Mouse (Mus musculus) 416B (cell line): ENCODE results near the gene Gzf1.

Experiments
- DNase-seq: peaks from one replicate; pipeline ENCODE4 v3.0.0; 2011; ENCODE audit warnings: low read depth

Gzf1 gene

DNA sequence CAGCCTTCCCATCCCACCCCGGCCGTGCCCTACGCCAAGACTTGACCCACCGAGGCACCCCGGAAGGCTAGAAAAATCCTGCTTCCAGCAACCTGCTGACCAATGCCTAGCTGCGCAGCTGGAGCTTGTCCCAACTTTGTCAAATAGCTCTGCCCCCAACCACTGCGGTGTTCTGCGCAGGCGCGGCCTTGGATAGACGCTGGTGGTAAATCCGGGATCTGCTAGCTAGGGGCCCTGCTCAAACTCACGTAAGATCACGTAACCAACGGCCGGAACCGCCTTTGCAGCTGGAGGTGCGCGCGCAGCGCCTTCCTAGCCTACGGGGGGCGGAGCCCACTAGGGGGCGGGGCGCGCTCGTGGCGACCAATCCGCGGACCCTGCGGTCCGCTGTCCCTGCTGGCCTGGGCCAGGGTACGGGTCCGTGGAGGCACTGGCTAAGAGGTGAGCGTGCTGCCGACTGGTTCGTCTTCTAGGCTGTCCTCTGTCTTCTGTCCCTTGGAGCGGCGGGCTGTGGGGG lies at the start of gene Gzf1:
Gene Gzf1 (plus strand): TSS at position 249 of the 517 bp plus-strand sequence.
- peak; percentile 99 for DNase-seq

DNA sequence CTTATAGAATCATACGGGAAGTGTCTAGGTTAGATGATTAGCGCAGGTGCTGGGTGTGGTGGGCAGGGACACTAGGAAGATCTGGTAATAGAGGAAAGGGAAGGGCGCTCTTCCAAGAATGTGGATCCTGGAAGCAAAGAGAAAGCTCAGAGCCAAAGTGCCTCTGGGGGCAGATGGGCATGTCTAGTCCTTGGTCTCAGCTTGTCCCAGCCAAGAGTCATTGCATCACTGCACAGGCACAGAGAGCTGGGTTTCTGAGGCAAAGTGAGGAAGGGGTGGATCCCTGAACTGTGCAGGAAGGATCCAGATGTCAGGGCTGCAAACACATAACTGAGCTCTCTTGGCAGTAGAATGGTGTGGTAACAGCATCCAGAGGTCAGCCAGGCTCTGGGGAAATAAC lies 49.2 kb upstream of the Gzf1 start:
- no peak for DNase-seq

DNA sequence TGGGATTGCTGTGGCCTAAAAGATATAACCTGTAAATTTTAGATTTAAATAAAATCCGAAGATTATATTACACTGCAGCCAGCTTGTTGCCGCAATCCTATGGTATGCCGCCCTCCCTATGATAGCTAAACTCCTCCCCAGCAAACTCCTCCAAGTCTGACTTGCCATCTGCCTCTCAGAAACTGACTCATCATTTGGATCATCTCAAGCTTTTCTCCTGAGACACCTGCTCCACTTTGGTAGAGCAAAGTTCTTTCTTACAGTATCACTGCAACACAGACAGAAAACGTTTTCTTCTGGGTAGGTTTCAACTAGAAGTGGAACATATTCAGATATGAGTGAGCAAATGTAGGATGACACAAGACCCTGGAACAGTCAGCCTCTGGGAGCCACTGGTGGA lies 46.4 kb upstream of the Gzf1 start:
- DNase-seq, result no peak

DNA sequence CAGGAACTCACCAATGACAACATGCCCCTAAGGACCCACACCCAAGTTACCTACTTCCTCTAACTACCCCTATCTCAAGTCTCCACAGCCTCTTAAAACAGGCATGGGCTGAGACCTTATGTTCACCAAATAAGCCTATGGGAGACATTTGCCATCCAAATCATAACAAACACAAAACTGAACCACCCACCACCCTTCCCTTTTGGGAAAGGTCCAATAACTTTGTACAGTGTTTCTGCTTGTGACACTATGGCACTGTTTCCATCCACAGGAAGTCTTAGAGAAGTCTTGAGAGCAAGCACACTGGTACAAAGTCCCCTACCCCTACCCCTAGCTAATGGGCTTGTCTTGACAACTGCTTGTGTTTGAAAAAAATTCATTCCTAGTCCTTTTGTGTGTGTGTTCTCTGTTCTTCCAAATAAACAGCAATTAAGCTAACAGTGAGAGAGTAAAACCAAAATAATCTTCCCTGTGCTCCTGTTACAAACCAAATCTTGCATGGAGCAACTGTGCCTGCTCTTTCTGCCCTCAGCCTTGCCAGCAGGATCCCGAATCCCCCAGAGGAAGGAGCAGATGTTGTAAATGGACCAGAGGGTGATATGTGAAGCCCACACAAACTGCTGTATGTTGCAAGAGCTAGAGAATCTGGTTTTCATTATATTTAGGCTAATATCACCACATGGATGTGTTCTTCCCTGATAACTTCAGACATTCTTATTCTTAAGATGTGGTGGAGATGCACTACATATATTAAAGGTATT lies 38.0 kb upstream of the Gzf1 start:
- no peak for DNase-seq

DNA sequence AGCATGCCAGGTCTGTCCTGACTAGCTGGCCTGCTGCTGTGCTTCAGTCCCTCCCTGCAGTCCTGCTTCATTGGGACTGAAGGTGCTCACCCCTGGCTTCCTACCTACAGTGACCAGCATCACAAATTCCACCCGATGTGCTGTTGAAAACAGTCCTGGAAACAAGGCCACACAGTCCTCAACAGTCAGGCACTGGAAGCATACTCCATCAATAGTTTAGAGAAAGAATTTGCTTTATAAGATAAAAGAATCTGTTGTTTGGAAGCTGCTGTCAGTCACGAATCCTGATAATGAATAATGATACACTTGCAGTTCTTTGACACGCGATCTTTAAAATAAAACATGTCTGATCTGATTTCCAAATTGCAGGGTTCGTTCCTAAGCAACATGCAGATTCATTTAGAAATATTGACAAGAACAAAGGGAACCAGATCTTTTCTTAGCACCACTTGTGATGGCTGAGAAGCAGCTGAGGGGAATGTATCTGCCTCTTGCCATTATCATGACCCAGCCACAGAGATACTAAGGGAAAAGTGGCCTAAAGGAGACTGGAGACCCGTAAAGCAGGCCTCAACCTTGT lies 36.3 kb upstream of the Gzf1 start:
- DNase-seq, result no peak

DNA sequence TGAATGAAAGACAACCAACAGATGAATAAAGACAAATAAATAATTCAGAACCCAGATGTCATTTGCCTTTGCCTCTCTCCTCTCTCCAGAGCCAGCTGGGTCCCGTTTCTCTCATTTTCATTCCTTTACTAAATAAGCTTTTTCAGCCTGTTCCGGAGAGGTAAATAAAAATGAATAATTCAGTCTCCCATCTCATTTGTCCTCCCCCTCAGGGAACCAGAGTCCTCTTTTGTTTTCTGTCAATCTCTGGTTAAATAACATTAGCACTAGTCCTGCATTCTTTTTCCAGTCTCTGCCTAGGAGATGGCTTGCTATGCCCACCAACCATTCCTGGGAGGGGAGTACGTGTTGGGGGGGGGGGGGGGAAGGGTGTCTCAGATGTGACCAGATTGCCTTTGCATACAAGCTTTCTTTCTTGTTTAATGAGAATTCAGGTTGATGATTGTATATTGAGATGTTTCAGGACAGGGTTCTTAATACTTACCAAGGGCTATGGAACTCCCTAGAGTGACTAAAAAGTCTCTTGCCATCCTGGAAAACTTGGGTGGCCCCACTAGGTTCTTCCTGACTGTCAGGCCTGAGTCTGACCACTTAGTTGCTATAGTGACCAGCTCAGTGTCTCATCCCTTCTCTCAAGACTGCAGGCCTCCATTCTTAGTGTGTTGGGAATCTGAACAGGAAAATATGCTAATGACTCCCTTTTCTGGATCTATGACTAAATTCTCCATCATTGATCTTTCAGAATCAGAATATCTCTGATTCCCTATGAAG lies 30.1 kb upstream of the Gzf1 start:
- DNase-seq, result no peak

DNA sequence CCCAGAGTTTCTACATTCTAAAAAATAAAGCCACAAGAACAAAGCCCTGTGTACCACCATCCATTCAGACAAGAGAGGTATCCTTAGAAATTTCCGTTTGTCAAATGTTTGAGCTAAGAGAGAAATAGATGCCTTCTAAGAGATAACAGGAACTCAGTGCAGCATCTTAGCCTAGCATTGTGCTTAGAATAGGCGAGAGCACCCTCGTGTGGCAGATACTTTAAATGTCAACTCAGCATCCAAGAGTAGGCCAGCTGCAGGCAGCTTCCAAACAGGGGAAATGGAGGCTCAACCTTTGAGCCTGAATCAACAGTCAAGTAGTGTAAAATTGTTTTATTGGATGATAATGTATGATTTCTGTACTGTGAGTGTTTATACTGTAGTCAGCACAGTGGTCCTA lies 25.9 kb upstream of the Gzf1 start:
- DNase-seq, result peak; percentile 68

DNA sequence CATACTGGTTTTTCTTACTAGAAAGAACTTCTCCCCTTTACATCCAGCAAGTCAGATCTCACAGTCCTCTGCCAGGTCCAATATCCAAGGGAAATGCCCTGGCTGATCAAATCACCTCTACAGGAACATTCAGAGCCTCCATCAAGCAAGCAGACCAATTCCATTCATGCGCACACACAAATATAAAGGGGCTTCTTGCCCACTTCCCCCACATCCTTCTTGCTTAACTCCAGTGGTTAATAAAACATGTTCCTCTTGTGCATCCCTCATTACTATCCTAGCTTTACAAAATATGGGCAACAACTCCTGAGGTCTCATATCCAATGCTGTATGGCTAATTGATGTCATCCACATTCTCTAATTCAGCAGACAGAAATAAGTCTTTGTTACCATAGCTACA lies 17.4 kb upstream of the Gzf1 start:
- DNase-seq, result no peak

DNA sequence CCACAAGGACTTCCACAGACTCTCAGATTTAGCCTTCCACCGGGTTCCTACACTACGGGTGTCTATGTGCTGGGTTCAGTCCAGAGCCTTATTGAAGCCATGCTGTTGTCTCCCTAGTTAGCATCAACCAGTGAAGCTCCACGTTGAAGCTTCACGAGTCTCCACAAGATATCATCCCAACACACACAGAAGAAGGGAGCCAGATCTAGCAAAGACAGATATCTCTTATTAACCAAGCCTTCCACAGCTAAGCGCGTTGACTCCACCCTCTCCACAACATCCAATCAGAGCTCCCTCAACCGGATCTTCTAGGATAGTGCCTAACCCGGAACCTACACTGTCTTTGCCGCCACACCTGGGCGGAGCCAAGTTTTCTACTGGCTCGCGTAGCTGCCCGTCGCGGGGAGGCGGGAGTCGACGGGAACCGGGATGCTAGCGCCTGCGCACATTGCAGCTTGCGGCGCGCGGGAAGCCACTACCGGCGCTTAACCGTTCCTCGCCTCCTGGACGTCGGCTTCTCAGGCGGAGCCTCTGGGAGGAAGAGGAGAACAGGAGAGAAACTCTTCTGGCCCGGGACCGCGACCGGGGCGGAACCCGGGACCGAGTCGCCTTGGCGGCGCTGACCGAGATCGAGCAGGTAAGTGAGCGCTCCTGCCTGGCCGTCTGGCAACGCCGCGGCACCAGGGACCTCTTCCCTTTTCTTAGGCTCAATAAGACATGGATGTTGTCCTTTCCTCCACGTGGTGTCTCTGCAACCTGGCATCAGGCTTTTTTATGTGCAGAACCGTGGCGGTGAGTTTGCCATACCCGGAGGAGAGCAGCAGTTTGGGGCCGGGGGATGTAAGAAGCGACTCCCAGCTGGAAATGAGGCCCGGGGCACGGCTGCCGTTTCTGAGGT lies 8.4 kb upstream of the Gzf1 start, which contains the start of gene Nxt1:
Gene Nxt1 (plus strand): TSS at position 403 of the 898 bp plus-strand sequence.
- DNase-seq, result peak; percentile 97

DNA sequence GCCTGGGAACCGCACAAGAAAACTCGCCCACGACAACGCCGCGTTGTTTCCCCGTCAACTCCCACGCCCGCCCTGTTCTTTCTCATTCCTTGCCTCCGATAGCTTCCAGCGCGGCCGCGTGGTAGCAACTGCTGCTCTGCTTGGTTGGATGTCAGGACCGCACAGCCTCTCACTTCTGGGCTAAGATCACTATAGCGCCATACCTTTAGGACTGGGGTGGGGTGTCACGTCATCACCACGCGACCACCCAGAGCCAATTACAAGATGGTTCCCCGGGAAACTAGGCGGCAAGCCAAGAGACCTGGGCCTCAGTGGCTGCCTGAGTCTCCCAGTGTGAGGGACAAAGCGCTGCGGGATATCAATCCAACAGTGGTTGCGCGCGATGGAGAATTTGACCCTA lies 3.0 kb upstream of the Gzf1 start:
- no peak for DNase-seq

DNA sequence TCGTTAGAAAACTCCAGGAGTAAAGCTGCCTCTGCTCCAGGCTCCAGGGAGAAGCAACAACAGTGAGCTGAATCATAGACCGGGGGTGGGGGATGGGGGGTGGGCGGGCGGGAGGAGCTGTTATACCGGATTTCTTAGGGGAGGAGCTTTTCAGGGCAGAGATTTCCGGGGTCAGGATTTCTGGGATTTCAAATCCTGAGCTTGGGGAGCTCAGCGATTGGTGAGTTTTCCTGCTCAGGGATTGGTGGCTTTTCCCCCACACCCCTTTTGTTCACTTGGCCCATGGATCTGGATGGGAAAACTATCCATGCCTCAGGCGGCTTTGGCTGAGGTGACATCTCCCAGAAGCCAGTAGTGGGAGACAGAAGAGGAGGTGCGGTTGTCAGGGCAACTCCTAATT lies 1.5 kb upstream of the Gzf1 start:
- DNase-seq, result no peak

DNA sequence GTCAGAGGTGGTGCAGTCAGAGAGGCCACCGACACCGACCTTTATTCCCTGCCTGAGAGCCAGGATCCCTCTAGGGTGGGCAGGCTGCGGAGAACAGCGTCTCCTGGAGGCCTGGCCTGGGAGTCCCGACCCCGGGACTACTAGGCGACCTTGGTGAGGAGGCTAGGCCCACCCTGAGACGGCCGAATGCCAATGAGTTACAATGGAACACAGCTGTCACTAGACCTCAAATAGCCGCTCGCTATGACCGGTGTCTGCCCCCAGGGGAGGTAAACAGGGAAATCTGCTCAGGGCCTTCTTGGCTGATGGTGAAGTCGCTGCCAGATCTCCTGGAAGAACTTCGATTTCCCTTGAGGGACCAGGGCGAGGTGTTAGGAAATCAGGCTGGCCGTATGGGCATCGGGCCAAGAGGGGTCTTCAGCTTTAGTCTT lies 653 bp downstream of the Gzf1 start:
- peak; percentile 69 for DNase-seq

DNA sequence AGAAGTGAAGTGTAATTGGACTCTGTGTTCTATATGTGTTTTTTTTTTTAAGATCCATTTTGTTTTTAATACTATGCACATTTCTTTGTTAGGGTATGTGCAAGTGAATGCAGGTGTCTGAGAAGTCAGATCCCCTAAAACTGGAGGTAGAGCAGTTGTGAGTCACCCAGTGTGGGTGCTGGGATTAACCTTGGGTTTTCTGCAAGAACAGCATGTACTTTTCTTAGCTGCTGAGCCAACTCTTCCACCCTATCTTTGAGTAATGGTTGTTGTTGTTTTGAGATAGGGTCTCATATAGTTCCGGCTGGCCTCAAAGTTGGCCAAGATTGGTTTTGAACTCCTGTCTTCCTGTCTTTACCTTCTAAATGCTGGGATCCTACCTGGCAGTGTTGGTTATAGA lies 2.2 kb downstream of the Gzf1 start:
- DNase-seq, result no peak

DNA sequence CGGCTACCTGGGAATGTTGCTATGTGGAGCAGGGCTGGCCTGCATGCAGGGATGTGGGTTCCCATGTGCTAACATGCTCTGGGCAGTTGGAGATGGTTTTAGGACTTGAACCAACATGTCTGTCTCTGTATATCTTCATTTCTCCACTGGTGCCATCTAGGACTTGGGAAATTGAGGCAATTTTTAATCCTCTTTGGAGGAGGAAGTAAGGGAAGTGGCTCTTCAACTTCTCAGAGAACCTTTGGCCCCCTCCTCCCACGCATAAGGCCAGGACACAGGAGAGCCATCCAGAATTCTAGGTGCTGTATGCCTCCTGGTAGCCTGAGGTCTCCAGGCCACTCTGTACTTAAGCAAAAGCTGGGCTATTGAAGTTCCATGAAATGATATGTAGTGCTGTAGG lies 4.1 kb downstream of the Gzf1 start:
- DNase-seq, result no peak

DNA sequence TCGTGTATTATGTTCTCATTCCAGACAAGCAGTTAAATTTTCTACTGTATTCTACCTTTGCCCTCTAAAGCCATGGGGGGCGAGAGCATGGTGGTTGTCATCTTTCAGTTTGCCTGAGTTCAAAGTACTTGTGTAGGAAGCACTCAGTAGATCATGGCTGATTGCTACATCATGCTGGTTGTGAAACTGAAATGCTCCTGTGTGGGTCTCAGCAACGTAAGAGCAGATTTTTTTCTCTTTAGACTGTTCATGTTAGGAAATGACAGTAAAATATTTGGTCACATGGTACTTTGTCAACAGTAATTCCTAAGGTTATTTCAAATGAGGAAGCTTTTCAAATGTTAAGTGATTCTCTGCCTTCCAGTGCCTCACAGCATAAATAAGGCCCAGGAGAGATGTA lies 4.9 kb downstream of the Gzf1 start:
- peak; percentile 81 for DNase-seq

DNA sequence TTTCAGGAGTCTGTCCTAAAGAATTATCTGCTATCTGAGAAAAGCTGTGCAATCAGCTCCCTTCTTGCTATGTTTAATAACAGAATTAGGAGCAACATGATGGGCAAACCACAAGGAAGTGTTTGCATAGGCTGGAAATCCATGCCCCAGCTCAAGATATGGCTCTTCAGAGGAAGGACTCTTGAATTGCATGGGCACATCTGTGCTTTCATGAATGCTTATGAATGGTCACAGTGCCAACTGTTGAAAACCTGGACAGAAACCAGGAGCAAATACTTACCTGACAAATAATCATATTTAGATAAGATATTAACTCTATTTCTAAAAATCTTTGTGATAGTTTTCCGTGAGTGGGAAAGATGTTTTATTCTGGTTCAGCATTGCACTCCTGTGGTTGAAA lies 6.0 kb downstream of the Gzf1 start:
- DNase-seq, result no peak

DNA sequence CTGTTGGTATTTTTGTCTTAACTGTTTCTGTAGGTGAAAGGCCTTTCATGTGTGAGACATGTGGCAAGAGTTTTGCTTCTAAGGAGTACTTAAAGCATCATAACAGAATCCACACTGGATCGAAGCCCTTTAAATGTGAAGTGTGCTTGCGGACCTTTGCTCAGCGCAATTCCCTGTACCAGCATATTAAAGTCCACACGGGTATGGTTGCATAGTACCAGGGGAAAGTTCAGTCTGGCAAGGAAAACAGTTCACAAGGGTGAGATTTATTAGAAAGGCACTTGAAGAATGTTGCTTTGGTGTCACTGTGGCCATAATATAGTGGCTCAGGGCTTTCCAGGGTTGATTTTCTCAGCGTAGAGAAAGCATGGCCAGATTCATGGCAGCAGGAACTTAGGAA lies 7.1 kb downstream of the Gzf1 start:
- no peak for DNase-seq

DNA sequence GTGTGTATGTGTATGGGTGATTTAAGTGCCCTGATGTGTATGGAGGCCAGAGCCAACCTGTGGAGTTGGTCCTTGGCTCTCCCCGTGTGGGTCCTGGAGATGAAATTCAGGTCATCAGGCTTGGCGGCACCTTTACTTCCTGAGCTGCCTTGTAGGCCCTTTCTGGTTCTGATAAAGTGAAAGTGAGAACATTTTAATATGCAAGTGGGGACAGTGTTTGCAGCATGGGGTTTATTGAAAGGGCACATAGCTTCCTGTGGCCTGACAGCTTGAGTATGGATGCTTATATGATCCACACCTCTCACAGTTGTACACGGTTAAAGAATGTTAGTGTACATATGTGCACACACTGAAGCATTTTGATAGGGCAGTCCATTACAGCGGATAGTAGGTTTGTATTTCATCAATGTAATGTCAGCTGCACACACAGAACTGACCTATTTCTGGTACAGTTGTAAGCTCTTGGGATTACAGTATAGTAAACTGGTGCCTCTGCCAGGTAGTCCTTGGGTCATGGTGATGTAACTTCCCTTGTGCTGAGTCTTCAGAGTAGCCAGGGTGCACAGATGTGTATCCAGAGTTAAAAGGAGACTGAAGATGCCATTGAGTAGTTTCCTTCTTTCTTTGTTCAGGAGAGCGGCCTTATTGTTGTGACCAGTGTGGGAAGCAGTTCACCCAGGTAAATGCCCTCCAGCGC lies 8.8 kb downstream of the Gzf1 start:
- no peak for DNase-seq

DNA sequence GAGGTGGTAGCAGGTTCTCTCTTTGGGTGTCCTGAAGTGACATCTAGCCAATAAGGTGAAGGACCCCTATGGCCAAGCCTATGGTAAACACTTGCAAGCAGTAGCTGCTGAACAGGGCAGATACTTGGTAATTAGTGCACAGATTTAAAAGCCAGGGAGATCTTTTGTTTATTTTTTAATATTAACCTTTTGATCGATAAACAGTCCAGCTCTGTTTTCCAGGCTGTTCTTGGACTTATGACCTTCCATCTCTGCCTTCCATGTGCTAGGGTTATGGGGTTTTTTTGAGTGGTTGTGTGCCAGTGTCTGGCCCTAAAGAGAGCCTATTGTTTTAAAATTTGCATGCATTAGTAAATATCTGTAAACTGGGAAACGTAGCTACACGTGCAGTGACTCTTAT lies 9.5 kb downstream of the Gzf1 start:
- no peak for DNase-seq

DNA sequence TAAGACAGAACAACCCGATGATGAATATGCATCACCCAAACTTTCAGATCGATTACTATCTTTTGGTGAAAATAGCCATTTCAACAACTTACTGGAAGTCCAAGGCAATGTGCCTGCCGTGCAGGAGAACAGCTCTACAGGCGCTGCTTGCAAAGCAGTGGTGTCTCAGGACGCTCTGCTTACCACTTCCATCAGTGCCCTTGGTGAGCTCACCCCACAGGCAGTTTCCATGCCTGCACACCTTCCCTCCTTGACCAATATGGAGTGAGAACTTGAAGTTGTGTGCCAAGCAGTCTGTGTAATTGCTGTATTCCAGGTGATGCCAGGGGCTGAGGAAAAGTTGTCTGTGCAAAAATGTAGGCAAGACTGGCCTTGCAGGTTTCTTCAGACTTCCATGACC lies 10.0 kb downstream of the Gzf1 start:
- no peak for DNase-seq

DNA sequence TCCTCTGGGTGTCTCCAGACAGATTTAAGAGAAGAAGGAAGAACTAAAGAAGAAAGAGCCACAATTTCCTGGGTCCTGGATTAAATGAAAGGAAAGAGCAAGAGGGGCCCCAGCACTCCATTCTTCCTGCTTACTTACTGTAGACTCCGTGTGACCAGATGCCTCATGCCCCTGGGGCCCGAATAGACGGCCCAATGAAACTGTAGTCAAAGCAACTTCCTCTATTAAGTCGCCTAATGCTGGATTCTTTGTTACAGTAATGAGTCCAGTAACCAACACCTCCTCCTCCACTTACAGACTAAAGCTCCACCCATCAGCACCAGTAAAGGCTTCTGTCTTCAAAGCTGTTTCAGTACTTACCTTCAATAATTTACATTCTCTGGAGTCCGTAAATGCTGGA lies 17.7 kb downstream of the Gzf1 start:
- DNase-seq, result no peak
